Mouse (Mus musculus) heart, embryonic 12.5 days (tissue): ENCODE data around the gene Tprg. TPM values are rescaled to one million over a fixed set of nuclear protein-coding genes. Genes with fewer than 3 reads are reported as not detected.

Source experiments
- ATAC-seq: fragments of 200-750 bp; cut with Nextera tagmentation; 2 replicates; pipeline ENCODE4 v1.8.0; 2017; ENCODE audit warnings: moderate TSS enrichment, moderate library complexity; ENCODE audit not compliant: insufficient number of reproducible peaks, low FRiP score
- H3K27ac ChIP-seq: fragments of 300-500 bp; sonication (generic); 2 replicates; pipeline ENCODE4 v1.5.1; 2016; ENCODE audit warnings: mild to moderate bottlenecking, moderate library complexity; ENCODE audit not compliant: poor library complexity, severe bottlenecking
- H3K27me3 ChIP-seq: fragments of 300-500 bp; sonication (generic); replicated peaks from 2 replicates; pipeline ENCODE4 v1.6.1; 2016; ENCODE audit warnings: mild to moderate bottlenecking, moderate library complexity
- H3K36me3 ChIP-seq: fragments of 300-500 bp; sonication (generic); 2 replicates; pipeline ENCODE4 v1.6.1; 2016; ENCODE audit warnings: mild to moderate bottlenecking, moderate library complexity
- H3K4me1 ChIP-seq: fragments of 300-500 bp; sonication (generic); replicated peaks from 2 replicates; pipeline ENCODE4 v1.6.1; 2016; ENCODE audit warnings: mild to moderate bottlenecking
- H3K4me2 ChIP-seq: fragments of 300-500 bp; sonication (generic); 2 replicates; pipeline ENCODE4 v1.6.1; 2016; ENCODE audit warnings: mild to moderate bottlenecking, moderate library complexity
- H3K4me3 ChIP-seq: fragments of 300-500 bp; sonication (generic); 2 replicates; pipeline ENCODE4 v1.5.1; 2016; ENCODE audit warnings: mild to moderate bottlenecking
- H3K9ac ChIP-seq: fragments of 300-500 bp; sonication (generic); 2 replicates; pipeline ENCODE4 v1.6.1; 2016; ENCODE audit warnings: mild to moderate bottlenecking, moderate library complexity
- H3K9me3 ChIP-seq: fragments of 300-500 bp; sonication (generic); replicated peaks from 2 replicates; pipeline ENCODE4 v1.6.1; 2016; ENCODE audit warnings: mild to moderate bottlenecking, moderate library complexity
- WGBS: fragments of 180-500 bp; shearing (Covaris S2); methylation state at CpG from one replicate; pipeline ENCODE4 v1.1.7; 2016; 5-methylcytosine and 5-hydroxymethylcytosine counted together
- polyA plus RNA-seq: library from polyadenylated mRNA; unstranded; fragments of >200 nt; fragmentation: Nextera tagmentation; extraction: Ambion mirVana; gene quantifications from 2 replicates; pipeline ENCODE4 v1.2.1, GENCODE M21; 2016

Tprg gene
- polyA plus RNA-seq, 1 experiment from 2014 or later, result not detected

GRCm38 (mm10) chr16:25333279-25334219 lies 46.9 kb downstream of the Tprg start:
- Histone ChIP-seq H3K4me2 (no peak overlapping the region), H3K27ac (no peak overlapping the region), H3K36me3 (no peaks in the 10 kb centered on the region), H3K4me3 (no peak overlapping the region), H3K9ac (no peak overlapping the region), H3K9me3 (no peaks in the 10 kb centered on the region), H3K27me3 (no peaks in the 10 kb centered on the region), H3K4me1 (no peaks in the 10 kb centered on the region)
- 82% methylated on average over 10 of the region's 10 CpGs for WGBS
- no peak for ATAC-seq

DNA sequence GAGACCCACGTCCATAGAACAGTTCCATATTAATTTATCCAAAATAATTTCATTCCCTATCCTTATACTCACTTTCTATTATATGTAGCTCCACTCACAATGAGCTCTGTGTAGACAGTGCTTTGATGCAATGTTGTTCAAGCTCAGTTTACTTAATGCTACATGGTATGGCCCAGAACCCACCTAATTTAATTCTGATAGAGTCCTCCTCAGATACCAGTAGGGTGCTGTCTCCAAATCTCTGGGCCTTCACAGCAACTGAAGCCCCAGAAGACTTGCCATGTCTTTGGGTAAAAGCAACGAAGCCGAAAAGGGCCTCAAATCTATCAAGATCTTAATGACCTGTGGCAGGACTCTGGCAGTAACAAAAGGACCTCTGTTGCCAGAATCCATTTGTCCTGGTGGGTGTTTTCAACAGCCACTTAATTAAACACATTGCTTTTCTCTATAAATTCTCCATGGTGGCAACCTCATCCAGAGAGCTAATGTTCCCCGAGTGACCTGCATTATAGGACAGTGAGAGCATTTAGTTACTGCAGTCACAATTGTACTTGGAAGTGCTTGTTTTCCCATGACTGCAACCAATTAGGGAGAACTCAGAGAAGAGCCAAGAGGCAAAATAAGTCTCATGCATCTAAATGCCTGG lies 48.6 kb downstream of the Tprg start:
- Histone ChIP-seq H3K4me1 (no peaks in the 10 kb centered on the region), H3K4me2 (no peak overlapping the region), H3K9ac (no peak overlapping the region), H3K4me3 (no peak overlapping the region), H3K27me3 (no peaks in the 10 kb centered on the region), H3K9me3 (no peaks in the 10 kb centered on the region), H3K27ac (no peak overlapping the region), H3K36me3 (no peaks in the 10 kb centered on the region)
- WGBS, result 45% methylated on average over 4 of the region's 4 CpGs
- no peak for ATAC-seq

DNA sequence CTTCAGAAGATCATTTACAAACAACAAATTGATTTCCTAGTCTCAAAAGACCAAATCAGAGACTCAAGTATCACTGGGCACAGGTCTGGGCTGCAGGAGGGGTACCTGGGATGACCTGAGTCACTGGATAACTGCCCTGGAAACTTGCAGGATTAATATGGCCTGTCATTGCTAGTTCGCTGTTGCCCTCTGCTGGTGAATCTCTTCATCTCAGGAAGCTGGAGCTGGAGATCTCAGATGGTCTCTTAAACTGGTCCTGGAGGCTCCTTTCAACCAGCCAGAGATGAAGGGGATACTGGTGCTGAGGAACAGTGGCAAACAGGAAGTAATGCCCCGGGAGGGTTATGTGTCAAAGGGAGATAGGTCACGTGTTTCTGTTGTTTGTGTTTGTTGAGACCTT lies 63.0 kb downstream of the Tprg start:
- Histone ChIP-seq H3K27me3 (no peaks in the 10 kb centered on the region), H3K4me3 (no peak overlapping the region), H3K27ac (no peak overlapping the region), H3K4me2 (no peak overlapping the region), H3K4me1 (peaks cover 5% of the 10 kb centered on the region; the same call in 1 of the 2 replicates), H3K9ac (no peak overlapping the region), H3K36me3 (no peaks in the 10 kb centered on the region), H3K9me3 (no peaks in the 10 kb centered on the region)
- ATAC-seq, result no peak
- WGBS, result 4% methylated on average over 3 of the region's 3 CpGs

DNA sequence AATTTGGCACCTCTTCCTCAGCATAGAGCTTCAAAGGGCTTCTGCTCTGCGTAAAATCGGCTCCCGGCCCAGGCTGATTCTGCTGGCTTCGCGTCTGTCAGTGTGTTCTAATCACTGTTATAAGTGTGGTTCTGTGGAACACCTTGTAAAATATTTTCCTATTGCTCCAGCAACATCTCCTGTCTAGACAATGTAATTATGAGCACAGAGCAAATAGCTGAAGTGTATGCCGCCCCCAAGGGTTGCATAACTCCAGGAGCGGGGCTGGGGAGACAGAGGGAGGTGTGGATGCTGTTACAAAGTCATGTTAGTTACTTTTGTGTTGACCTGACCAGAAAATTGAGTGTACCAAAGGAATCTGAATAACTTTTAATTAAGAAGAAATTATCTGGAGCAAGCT lies 81.2 kb downstream of the Tprg start:
- Histone ChIP-seq H3K27ac (no peak overlapping the region), H3K4me3 (no peak overlapping the region), H3K27me3 (no peaks in the 10 kb centered on the region), H3K9ac (no peak overlapping the region), H3K9me3 (no peaks in the 10 kb centered on the region), H3K36me3 (no peaks in the 10 kb centered on the region), H3K4me2 (no peak overlapping the region), H3K4me1 (no peaks in the 10 kb centered on the region)
- no peak for ATAC-seq
- WGBS, result 78% methylated on average over 7 of the region's 7 CpGs

- ATAC-seq, result no peak
- Histone ChIP-seq H3K27me3 (no peaks in the 10 kb centered on the region), H3K36me3 (no peaks in the 10 kb centered on the region), H3K4me1 (no peaks in the 10 kb centered on the region), H3K27ac (no peak overlapping the region), H3K4me2 (no peak overlapping the region), H3K9me3 (no peaks in the 10 kb centered on the region), H3K4me3 (no peak overlapping the region), H3K9ac (no peak overlapping the region)
- 60% methylated on average over 5 of the region's 5 CpGs for WGBS
These were observed 83.4 kb downstream of the Tprg start for GRCm38 (mm10) chr16:25369984-25370412.

DNA sequence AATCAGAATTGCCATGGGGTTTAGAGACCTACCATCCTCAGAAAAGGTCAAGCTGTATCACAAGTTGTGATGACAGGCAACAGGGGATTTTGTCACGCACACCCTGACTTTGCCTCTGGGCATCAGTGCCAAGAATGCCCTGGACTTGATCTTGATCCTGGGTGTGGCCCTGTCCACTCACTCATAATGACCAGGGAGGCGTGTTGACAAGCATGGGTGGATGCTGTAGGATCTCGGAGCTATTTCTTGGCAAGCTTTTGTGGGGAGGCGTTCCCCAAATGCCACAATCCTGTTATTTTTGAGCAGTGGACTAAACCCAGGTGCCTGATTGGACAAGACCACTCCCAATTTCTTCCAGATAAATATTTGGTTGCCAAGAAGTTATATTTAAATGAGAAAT lies 87.5 kb downstream of the Tprg start:
- Histone ChIP-seq H3K27ac (no peak overlapping the region), H3K4me2 (no peak overlapping the region), H3K4me3 (no peak overlapping the region), H3K4me1 (no peaks in the 10 kb centered on the region), H3K9me3 (no peaks in the 10 kb centered on the region), H3K27me3 (no peaks in the 10 kb centered on the region), H3K9ac (no peak overlapping the region), H3K36me3 (no peaks in the 10 kb centered on the region)
- WGBS, result 56% methylated on average over 4 of the region's 4 CpGs
- ATAC-seq, result no peak

DNA sequence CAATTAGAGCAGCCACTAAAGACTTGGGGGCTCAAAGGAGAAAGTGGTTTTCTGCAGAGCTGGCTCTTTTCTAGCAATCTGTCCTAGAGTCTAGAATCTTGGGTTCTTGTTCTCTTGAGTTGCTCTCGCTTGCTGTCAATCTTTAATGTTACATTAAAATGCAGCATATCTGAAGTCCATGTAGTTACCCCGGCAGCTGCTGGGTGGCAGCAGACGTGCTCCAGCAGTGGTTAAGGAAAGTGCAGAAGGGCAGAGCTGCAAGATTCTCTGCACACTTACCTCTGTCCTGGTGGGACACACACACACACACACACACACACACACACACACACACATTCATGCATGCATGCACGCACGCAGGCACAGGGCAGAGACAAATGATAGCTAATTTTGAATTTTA lies 88.2 kb downstream of the Tprg start:
- whole genome bisulfite sequencing, result 53% methylated on average over 5 of the region's 5 CpGs
- Histone ChIP-seq H3K27ac (no peak overlapping the region), H3K4me2 (no peak overlapping the region), H3K4me3 (no peak overlapping the region), H3K9ac (no peak overlapping the region), H3K27me3 (no peaks in the 10 kb centered on the region), H3K36me3 (no peaks in the 10 kb centered on the region), H3K9me3 (no peaks in the 10 kb centered on the region), H3K4me1 (no peaks in the 10 kb centered on the region)
- no peak for ATAC-seq

DNA sequence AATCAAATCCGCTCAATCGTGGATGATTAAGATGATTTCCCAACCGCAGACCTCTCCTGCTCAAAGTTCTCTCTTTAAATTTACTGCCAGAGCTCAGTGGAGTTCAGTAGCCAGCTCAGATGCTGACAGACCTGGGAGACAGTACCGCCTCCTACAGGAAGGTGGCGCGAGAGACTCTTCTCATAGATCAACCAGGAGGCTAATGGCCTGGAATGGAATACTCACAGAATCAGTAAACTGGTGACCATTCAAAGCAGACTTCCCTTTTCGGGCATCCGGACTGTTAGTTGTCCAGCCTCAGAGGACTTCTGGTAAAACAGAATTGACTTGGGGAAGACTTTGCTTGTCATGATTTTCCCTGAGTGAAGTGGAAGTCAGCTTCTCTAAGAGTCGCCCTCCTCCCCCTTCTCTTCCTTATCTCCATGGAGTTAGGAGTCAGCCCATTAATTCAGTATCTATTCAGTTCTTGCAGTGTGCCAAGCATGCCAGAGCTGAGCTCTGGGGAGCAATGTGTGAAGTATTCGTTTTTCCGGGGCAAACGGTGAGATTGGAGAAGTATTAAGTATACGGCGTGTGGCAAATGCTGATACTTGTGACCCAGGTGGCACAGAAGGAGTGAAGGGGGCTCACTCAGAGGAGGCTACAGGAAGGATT lies 90.2 kb downstream of the Tprg start:
- H3K4me2 ChIP-seq, result no peak overlapping the region
- WGBS, result 34% methylated on average over 14 of the region's 14 CpGs
- no peaks in the 10 kb centered on the region for H3K36me3 ChIP-seq

GRCm38 (mm10) chr16:25377695-25378094 lies 91.1 kb downstream of the Tprg start:
- Histone ChIP-seq H3K4me2 (no peak overlapping the region), H3K27me3 (no peaks in the 10 kb centered on the region), H3K4me1 (no peaks in the 10 kb centered on the region), H3K9me3 (no peaks in the 10 kb centered on the region), H3K36me3 (no peaks in the 10 kb centered on the region), H3K9ac (no peak overlapping the region), H3K27ac (no peak overlapping the region), H3K4me3 (no peak overlapping the region)
- WGBS, result 63% methylated on average over 4 of the region's 4 CpGs
- ATAC-seq, result no peak

More for the DNA sequence above, 90.2 kb downstream of the Tprg start:
- no peaks in the 10 kb centered on the region for H3K4me1 ChIP-seq
- H3K4me3 ChIP-seq, result no peak overlapping the region
- no peak overlapping the region for H3K27ac ChIP-seq
- H3K9me3 ChIP-seq, result no peaks in the 10 kb centered on the region
- no peak for ATAC-seq
- no peaks in the 10 kb centered on the region for H3K27me3 ChIP-seq
- H3K9ac ChIP-seq, result no peak overlapping the region

DNA sequence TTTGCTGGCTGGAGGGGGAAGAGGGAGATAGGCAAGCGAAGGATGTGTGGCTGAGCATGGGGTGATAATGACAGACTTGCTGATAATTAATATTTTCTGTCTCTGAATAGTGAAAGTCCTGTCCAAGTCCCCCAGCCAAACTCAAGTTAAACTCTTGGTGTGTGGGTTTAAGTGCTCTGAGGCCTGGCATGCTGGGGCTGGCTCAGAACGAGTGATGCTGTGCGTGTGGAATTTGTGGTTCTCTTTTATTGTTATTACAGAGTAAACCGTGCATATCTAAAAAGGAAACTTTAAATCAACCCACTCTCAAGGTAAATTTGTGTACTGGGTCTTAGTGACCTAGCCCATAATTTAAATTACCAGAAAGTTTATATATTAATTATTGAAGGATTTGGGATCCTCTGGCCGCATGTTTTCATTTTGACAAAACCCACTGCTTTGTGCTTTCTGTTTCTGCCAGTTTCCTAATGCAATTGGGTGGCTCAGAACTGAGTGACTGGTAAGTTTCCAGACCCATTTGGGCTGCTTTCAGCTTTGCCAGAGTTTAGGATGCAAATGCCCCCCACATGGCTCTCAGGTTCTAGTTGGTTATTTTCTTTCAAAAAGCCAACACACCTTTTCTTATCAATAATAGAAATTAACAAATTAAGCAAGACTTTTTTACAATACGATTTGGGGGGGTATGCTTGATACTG lies 99.0 kb downstream of the Tprg start:
- no peak for ATAC-seq
- no peak overlapping the region for H3K4me3 ChIP-seq
- no peaks in the 10 kb centered on the region for H3K4me1 ChIP-seq
- WGBS, result 66% methylated on average over 6 of the region's 6 CpGs
- no peaks in the 10 kb centered on the region for H3K36me3 ChIP-seq
- H3K27me3 ChIP-seq, result no peaks in the 10 kb centered on the region
- H3K9me3 ChIP-seq, result no peaks in the 10 kb centered on the region
- H3K9ac ChIP-seq, result no peak overlapping the region
- H3K4me2 ChIP-seq, result no peak overlapping the region
- no peak overlapping the region for H3K27ac ChIP-seq

DNA sequence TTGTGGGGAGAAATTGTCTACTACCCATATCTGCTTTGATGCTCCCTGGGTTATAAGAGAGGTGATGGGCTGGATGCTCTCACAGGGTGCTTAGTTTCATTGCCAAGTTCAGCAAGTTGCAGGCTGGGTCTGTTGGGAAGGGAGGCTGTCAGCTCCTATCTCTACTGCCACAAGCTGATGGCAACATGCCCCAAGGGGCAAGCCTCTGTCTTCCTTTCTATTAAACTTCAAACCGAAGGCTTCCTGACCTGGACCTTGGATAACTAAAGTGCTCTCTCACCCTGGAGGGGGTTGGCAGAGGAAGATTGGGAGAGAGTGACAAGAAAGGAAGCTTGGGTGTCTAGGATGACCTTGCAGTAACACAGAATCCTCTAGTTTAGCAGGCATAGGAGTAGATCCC lies 108.1 kb downstream of the Tprg start:
- Histone ChIP-seq H3K9ac (no peak overlapping the region), H3K9me3 (no peaks in the 10 kb centered on the region), H3K4me3 (no peak overlapping the region), H3K36me3 (no peaks in the 10 kb centered on the region), H3K4me2 (no peak overlapping the region), H3K27ac (no peak overlapping the region), H3K27me3 (no peaks in the 10 kb centered on the region), H3K4me1 (no peaks in the 10 kb centered on the region)
- 48% methylated on average over 1 of the region's 1 CpGs for WGBS
- ATAC-seq, result no peak
